Mouse (Mus musculus) layer of hippocampus, postnatal 36 days (tissue): Measurements from ENCODE around the gene Gna13. TPM values are rescaled to one million over a fixed set of nuclear protein-coding genes. Genes with fewer than 3 reads are reported as not detected.
"Not testable (repeated sequence)": the region's sequence is repeated elsewhere in the genome, so short reads cannot be mapped to it uniquely, and the experiment has no call there.

Experiments used
- DNase-seq, 2 experiments: peaks; one replicate each; pipeline ENCODE4 v3.0.0; 2022
- total RNA-seq, 2 experiments: library from RNA; stranded (reverse); gene quantifications; 2 replicates each; pipeline ENCODE4 v1.2.3; 2021

Gene Gna13
- 10 to 100 TPM; 53.5 to 54.8 TPM for total RNA-seq

GRCm38 (mm10) chr11:109362463-109363190, at the start of gene Gna13:
Gene Gna13, plus strand, starts transcription at chr11:109362831.
- peak; percentile 88 to 89 for DNase-seq

DNA sequence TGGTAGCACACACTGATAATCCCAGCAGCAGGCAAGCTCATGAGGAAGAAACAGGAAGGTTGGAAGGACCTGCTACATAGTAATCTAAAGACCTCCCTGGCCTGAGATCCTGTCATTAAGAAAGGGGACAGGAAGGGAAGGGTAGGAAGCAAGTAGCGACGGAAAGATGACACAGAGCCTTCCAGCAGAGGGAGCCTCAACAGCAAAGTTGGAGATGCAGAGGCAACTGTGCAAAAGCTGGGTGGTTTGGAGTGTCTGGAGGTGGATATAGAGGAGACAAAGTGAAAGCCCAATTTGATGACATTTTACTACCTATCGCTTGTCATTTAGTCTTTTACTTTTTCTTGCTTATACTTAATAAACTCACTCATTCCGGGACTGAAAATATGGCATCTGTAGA, 45.7 kb upstream of the Gna13 start:
- peak; percentile 32 to 45 for DNase-seq

DNA sequence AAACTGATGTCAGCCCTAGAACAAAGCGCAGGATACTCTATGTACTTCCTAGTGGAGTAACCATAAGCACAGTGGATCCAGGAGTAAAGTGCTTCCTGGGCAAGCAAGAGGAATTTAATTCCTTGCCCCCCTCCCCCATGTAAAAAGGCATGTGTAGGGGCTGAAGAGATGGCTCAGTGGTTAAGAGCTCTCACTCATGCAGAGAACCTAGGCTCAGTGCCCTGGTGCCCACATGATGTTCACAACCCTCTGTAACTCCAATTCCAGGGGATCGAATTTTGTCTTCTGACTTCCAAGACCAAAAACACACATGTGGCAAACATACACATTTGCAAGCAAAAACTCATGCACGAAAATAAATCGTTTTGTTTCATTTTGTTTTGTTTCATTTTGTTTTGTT, 43.2 kb upstream of the Gna13 start:
- DNase-seq, result no peak

DNA sequence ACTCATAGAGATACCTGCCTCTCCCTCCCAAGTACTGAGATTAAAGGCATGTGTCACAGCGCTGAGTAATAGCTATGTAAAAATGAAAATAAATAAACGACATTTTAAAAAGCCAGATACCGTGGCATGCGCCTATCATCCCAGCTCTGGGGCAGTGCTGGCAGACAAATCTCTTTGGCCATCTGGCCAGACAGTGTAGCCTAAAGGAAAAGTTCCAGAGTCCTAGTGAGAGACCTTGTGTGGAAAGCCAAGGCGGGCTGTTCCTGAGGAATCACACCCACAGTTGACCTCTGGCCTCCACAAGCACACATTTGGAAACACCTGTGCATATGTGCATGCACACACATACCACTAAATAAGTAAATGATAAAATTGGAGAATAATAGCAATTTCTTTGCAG, 42.7 kb upstream of the Gna13 start:
- peak in 1 of 2 experiments; percentile 4 for DNase-seq

DNA sequence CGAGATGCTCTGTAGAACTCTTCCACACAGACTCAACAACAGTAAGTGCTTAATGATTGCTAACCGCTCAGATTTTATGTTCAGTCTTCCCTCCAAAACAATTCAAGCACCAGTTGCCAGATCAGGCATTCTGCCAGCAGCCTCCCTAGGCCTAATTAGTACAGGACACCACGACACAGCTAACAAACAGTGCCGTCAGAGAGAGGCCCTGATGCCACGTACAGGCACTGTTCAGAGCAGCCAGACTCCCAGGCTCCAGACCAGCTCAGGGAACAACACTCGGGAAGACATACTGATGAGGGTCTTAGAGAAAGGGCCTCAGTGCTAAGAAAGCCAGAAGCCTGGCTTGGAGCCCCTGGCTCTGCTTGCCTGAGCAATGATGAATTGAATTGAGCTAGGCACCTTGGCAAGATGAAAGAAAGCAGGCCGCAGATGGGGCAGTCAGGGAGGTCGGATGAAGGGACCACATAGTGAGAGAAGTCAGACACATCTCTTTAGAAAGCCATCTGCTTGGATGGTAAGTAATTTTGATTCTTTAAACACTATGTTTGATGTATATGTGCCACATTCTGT, 42.2 kb upstream of the Gna13 start:
- peak; percentile 80 to 81 for DNase-seq

GRCm38 (mm10) chr11:109326270-109326669, 36.4 kb upstream of the Gna13 start:
- no peak for DNase-seq

- DNase-seq, result no peak
Observed at GRCm38 (mm10) chr11:109327381-109327780, 35.2 kb upstream of the Gna13 start.

DNA sequence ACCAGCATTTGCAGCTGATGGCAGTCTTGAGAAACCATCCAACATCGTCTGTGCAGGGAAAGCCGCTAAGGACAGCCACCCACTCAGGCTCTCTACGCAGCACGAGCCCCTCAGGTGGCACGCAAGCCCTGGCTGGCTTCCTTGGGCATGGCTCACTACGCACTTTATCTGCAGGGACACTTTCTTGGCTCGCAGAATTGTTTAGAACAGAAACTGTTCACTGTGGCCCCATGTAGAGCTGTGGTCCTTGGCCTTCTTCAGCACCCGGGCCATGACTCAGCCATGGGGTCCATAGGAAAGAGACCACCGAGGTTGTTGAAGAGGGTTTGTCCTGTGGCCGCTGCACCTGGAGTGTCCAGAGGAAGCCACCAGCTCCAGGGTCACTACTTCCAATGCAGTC, 34.7 kb upstream of the Gna13 start:
- DNase-seq, result no peak

DNA sequence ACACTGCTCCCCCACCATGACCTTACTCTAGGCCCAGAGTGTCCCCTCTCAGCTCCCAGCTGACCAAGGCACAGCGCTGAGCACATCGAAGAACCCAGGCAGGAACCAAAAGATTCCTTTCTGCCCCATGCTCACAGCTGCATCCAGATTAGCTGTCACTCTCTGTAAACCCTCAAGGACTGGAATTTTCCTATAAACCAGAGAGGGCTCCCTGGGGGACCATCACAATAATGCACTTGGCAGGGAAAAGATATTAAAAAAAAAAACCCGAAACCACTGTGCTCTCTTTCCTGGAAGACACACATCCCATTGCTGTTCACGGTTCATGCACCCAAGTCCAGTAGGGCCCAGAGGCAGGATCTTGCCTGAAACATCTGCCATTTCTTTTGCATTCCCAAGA, 33.3 kb upstream of the Gna13 start:
- no peak for DNase-seq

DNA sequence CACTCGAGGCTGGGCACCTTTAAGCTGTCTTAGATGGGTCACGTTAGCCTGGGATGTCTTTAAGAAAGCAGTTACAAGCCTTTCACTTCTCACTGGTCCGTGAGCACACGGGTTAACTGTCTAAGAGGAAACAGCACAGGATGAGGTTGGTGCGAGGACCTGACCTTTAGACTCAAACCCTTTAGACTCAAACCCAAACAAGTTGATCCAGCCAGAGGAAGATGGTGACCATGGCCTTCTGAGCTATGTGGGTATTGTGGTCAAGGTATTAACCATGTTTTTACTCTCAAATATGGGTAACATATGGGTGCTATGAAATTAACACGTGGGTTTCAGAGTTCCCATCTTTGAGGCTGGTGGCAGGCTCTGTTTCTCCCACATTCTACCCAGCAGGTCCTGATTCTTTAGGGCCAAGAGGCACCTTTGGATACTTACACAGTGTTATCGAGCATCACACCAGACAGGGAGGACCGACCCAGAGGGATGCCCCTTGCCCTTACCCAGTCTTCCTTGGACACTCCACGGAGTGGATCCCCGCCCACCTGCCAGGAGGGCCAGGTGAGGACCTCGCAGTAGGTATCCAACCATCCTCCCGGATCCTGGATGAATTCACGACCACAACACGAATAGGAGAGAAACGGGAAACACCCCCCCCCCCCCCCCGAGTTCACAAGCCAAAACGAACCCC, 31.8 kb upstream of the Gna13 start:
- no peak for DNase-seq

DNA sequence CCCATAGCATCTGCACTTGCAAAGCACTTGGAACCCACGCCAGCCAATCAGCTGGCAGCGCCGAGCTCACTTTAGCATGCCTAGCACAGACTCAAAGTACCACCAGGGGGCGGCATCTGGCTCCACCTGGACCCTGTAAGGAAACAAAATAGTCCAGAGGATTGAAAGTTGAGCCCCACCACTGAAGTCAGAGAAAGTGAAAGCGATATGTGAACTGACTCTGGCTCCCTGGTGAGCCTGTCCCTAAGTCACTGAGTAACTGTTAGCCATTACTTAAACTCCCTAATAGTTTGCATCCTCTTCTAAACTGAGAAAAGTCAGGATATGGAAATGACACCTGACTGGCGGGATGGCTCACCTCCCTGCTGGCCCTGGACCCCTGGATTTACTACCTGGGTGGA, 31.2 kb upstream of the Gna13 start:
- peak; percentile 82 to 88 for DNase-seq

- DNase-seq, result no peak
Observed at GRCm38 (mm10) chr11:109332722-109333121, 29.9 kb upstream of the Gna13 start.

DNA sequence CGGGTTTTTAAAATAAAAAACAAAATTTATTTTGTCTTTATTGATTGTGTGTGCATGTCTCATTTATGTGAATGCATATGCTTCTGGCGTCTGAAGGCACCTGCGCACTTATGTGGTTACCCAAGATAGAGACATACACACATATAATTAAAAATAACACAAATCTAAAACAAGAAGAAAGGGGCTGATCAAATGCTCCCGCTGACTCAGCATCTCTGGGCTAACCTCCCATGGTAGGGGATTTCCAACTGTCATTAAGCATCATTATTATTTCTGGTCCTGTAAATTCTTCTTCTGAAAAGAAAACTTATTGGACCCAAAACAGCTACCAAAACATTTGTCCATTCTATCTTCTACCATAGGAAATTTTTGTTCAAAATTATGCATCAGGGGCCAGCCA, 27.9 kb upstream of the Gna13 start:
- DNase-seq, result no peak

DNA sequence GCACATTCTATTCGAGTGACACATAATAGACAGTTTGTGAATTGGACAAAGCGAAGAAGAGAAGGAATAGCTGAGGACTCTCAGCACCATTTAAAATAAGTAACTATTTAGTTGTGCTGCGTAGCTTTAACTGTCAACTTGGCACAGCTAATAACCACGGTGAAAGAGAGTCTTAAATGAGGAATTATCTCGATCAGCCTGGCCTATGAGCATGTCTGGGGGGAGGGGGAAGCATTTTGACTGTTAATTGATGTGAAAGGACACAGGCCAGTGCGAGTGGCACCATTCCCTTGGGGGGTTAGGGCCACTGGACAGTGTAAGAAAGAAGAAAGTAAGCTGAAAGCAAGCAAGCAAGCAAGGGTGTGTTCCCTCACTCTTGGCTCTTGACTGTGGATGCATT, 26.7 kb upstream of the Gna13 start:
- no peak for DNase-seq

- DNase-seq, result no peak
Observed at GRCm38 (mm10) chr11:109339155-109339938, 23.3 kb upstream of the Gna13 start.

- no peak for DNase-seq
Observed at GRCm38 (mm10) chr11:109340541-109340940, 22.1 kb upstream of the Gna13 start.

DNA sequence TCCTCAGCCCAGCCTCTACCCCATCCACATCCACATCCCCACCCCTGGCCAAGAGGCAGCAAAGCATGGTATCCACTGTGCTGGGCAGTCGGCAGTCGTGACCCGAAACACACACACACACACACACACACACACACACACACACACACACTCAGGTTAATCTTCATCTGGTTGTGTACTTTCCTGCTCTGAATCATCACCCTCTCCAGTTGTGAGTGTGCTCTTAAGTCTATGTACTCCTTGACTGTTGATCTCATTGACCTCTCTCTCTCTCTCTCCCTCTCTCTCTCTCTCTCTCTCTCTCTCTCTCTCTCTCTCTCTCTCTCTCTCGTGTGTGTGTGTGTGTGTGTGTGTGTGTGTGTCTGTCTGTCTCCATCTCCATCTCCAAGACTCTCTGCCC, 20.0 kb upstream of the Gna13 start:
- DNase-seq, result not testable (repeated sequence)

DNA sequence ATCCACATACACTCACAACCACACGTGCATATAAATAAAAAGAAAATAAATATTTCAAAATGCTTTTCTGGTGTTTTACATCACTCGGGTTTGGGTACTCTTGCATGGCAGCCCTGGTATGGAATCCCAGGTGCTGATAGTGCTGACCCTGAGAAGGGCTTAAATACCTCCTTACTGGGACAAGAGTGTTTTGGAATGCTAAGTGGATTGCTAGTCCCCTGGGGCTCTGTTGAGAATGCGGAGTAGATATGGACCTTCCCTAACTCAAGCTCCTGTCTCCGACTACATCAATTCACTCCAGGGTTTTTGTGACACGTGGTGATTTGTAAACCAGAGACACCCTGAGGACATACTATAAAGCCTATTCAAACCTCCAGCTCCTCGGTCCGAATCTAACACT, 19.1 kb upstream of the Gna13 start:
- DNase-seq, result no peak

GRCm38 (mm10) chr11:109343991-109344599, 18.5 kb upstream of the Gna13 start:
- DNase-seq, result no peak

GRCm38 (mm10) chr11:109347242-109347959, 15.2 kb upstream of the Gna13 start:
- peak; percentile 66 to 77 for DNase-seq

DNA sequence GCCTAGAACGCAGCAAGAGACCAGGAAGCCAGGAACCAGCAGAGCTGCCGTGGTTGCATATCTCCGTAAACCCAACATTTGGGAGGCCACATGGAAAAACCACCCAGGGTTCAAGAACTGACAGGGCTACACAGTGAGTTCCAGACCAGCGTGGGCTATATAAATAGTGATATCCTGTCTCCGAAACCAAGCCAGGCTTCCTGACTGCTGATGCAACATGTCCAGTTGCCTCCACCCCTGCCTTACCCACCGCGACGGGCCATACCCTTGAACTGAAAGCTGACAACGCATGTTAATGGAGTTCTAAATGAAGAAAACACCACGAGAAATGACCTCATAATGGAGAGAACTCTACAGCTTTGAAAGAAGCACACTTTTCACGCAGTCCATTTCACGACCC, 14.2 kb upstream of the Gna13 start:
- DNase-seq, result no peak
